Mouse (Mus musculus): Measurements from ENCODE around the gene Gal3st2c. TPM values are rescaled to one million over a fixed set of nuclear protein-coding genes. Genes with fewer than 3 reads are reported as not detected.
"Not testable (repeated sequence)": the region's sequence is repeated elsewhere in the genome, so short reads cannot be mapped to it uniquely, and the experiment has no call there.

Gal3st2c gene
- polyA plus RNA-seq, 1 experiment from 2014 or later = not detected

- Histone ChIP-seq H3K4me3 (replicated peaks; ENCODE audit: low read length) (no peak overlapping the region), H3K4me1 (ENCODE audit: control insufficient read depth, insufficient read depth, low read length) (no peaks in the 10 kb centered on the region), H3K27me3 (ENCODE audit: control insufficient read depth, insufficient read depth, low read length) (no peaks in the 10 kb centered on the region), H3K9me3 (replicated peaks; ENCODE audit: control insufficient read depth, low read length) (no peaks in the 10 kb centered on the region), H3K36me3 (ENCODE audit: control insufficient read depth, insufficient read depth, low read length) (no peaks in the 10 kb centered on the region), H3K27ac (ENCODE audit: low read length) (no peak overlapping the region), H3K4me2 (ENCODE audit: low read depth, low read length) (no peak overlapping the region), H3K9ac (ENCODE audit: low read length) (no peak overlapping the region)
- 37% methylated on average over 3 of the region's 3 CpGs for WGBS
- no peak for ATAC-seq (ENCODE audit: insufficient read depth, low FRiP score)
These were observed 65.7 kb downstream of the Gal3st2c start for GRCm38 (mm10) chr1:94055966-94056365.

- no peak overlapping the region for H3K4me2 ChIP-seq (ENCODE audit: low read depth, low read length)
- H3K27ac ChIP-seq (ENCODE audit: low read length) = no peak overlapping the region
- no peaks in the 10 kb centered on the region for H3K36me3 ChIP-seq (ENCODE audit: control insufficient read depth, insufficient read depth, low read length)
- no peak overlapping the region for H3K4me3 ChIP-seq (replicated peaks; ENCODE audit: low read length)
- H3K27me3 ChIP-seq (ENCODE audit: control insufficient read depth, insufficient read depth, low read length) = no peaks in the 10 kb centered on the region
- no peaks in the 10 kb centered on the region for H3K4me1 ChIP-seq (ENCODE audit: control insufficient read depth, insufficient read depth, low read length)
- ATAC-seq (ENCODE audit: insufficient read depth, low FRiP score) = no peak
- H3K9ac ChIP-seq (ENCODE audit: low read length) = no peak overlapping the region
- no peaks in the 10 kb centered on the region for H3K9me3 ChIP-seq (replicated peaks; ENCODE audit: control insufficient read depth, low read length)
- 88% methylated on average over 2 of the region's 2 CpGs for WGBS
These were observed 67.1 kb downstream of the Gal3st2c start for GRCm38 (mm10) chr1:94057401-94057800.

DNA sequence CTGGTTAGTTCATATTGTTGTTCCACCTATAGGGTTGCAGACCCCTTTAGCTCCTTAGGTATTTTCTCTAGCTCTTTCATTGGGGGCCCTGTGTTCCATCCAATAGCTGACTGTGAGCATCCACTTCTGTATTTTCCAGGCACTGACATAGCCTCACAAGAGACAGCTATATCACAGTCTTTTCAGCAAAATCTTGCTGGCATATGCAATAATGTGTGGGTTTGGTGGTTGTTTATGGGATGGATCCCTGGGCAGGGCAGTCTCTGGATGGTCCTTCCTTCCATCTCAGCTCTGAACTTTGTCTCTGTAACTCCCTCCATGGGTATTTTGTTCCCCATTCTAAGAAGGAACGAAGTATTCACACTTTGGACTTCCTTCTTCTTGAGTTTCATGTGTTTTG is 68.0 kb downstream of the Gal3st2c start:
- ATAC-seq (ENCODE audit: insufficient read depth, low FRiP score); H3K36me3 ChIP-seq (ENCODE audit: control insufficient read depth, insufficient read depth, low read length): not testable (repeated sequence)
- WGBS = 82% methylated on average over 1 of the region's 1 CpGs

More for the DNA sequence above, 68.0 kb downstream of the Gal3st2c start:
- not testable (repeated sequence) for H3K4me3 ChIP-seq (replicated peaks; ENCODE audit: low read length); H3K27ac ChIP-seq (ENCODE audit: low read length); H3K9ac ChIP-seq (ENCODE audit: low read length); H3K27me3 ChIP-seq (ENCODE audit: control insufficient read depth, insufficient read depth, low read length); H3K4me1 ChIP-seq (ENCODE audit: control insufficient read depth, insufficient read depth, low read length); H3K4me2 ChIP-seq (ENCODE audit: low read depth, low read length); H3K9me3 ChIP-seq (replicated peaks; ENCODE audit: control insufficient read depth, low read length)

Other genes with a start within 250 kb of the Gal3st2c start
- 68.8 and 71.5 TPM in 2 replicates for gene Atg4b, start 239.0 kb upstream of the Gal3st2c start, polyA plus RNA-seq (2015; fragmentation: Nextera tagmentation; extraction: Ambion mirVana)
- gene Thap4, start 235.6 kb upstream of the Gal3st2c start, polyA plus RNA-seq (2015; fragmentation: Nextera tagmentation; extraction: Ambion mirVana) = 42.7 and 51.6 TPM in 2 replicates
- gene Dtymk, start 188.6 kb upstream of the Gal3st2c start, polyA plus RNA-seq (2015; fragmentation: Nextera tagmentation; extraction: Ambion mirVana) = 196 and 210 TPM in 2 replicates
- gene Ing5, start 186.5 kb upstream of the Gal3st2c start, polyA plus RNA-seq (2015; fragmentation: Nextera tagmentation; extraction: Ambion mirVana) = 19.1 and 20.1 TPM in 2 replicates
- 14.3 and 17.6 TPM in 2 replicates for gene D2hgdh, start 165.6 kb upstream of the Gal3st2c start, polyA plus RNA-seq (2015; fragmentation: Nextera tagmentation; extraction: Ambion mirVana)
- 0.10 TPM in 1 of 2 replicates, not detected in the other for gene Gal3st2, start 129.2 kb upstream of the Gal3st2c start, polyA plus RNA-seq (2015; fragmentation: Nextera tagmentation; extraction: Ambion mirVana)
- 0.10 TPM in 1 of 2 replicates, not detected in the other for gene Gal3st2b, start 72.2 kb upstream of the Gal3st2c start, polyA plus RNA-seq (2015; fragmentation: Nextera tagmentation; extraction: Ambion mirVana)
- gene Neu4, start 29.9 kb downstream of the Gal3st2c start, polyA plus RNA-seq (2015; fragmentation: Nextera tagmentation; extraction: Ambion mirVana) = not detected in 2 replicates
- 0.26 and 0.48 TPM in 2 replicates for gene Pdcd1, start 62.0 kb downstream of the Gal3st2c start, polyA plus RNA-seq (2015; fragmentation: Nextera tagmentation; extraction: Ambion mirVana)

Measured in stomach, embryonic 16.5 days (tissue).